Mouse (Mus musculus) CH12.LX (cell line): ENCODE measurements around the gene Tmem139. TPM values are rescaled to one million over a fixed set of nuclear protein-coding genes. Genes with fewer than 3 reads are reported as not detected.

Experiments used
- DNase-seq: peaks from one replicate; pipeline ENCODE4 v3.0.0-alpha.2; 2013; ENCODE audit errors: extremely low read depth
- H3K27ac ChIP-seq: 2 replicates; pipeline ENCODE4 v1.5.1; 2012; ENCODE audit warnings: low read depth, mild to moderate bottlenecking, control low read depth, moderate library complexity; ENCODE audit not compliant: insufficient read depth
- H3K27me3 ChIP-seq: replicated peaks from 2 replicates; pipeline ENCODE3; 2012; ENCODE audit warnings: inconsistent platforms
- H3K36me3 ChIP-seq, 2 experiments: replicated peaks in 1 of 2; 2 replicates each; pipeline versions ENCODE3 to v1.6.1; 2012; ENCODE audit warnings: inconsistent platforms in 1 of 2, low read length in 1 of 2, mild to moderate bottlenecking in 1 of 2, mixed read lengths in 1 of 2, moderate library complexity in 1 of 2; ENCODE audit not compliant: control insufficient read depth in 1 of 2, insufficient read depth in 1 of 2
- H3K4me1 ChIP-seq, 2 experiments: 2 replicates each; pipeline ENCODE4 v1.6.1; 2012; ENCODE audit warnings: inconsistent platforms in 1 of 2, moderate library complexity in 1 of 2; ENCODE audit not compliant: insufficient read depth in 2 of 2, control insufficient read depth in 1 of 2
- H3K4me2 ChIP-seq: 2 replicates; pipeline ENCODE4 v1.6.1; 2012; ENCODE audit warnings: low read depth, mild to moderate bottlenecking, control low read depth; ENCODE audit not compliant: poor library complexity, insufficient read depth, severe bottlenecking
- H3K4me3 ChIP-seq, 3 experiments: fragments of 150-350 bp in 1 of 3; sonication (generic) in 1 of 3; replicated peaks in 1 of 3; 2 replicates each; pipeline versions ENCODE3 to v1.5.1; 2011 to 2012; ENCODE audit warnings: low read depth in 2 of 3, low read length in 2 of 3, mild to moderate bottlenecking in 2 of 3, moderate library complexity in 2 of 3, control low read depth in 1 of 3, improper control_type of control experiment in 1 of 3, inconsistent platforms in 1 of 3, mixed read lengths in 1 of 3; ENCODE audit not compliant: poor library complexity in 1 of 3
- H3K79me2 ChIP-seq: replicated peaks from 2 replicates; pipeline ENCODE4 v1.6.1; 2012; ENCODE audit warnings: mild to moderate bottlenecking, moderate library complexity; ENCODE audit not compliant: control insufficient read depth, poor library complexity, insufficient read depth, severe bottlenecking; ENCODE audit errors: extremely low read depth
- H3K9ac ChIP-seq: 2 replicates; pipeline ENCODE4 v1.6.1; 2012; ENCODE audit warnings: low read depth, mild to moderate bottlenecking, control low read depth, moderate library complexity; ENCODE audit not compliant: insufficient read depth
- H3K9me3 ChIP-seq: replicated peaks from 2 replicates; pipeline ENCODE3; 2012; ENCODE audit warnings: low read length, inconsistent platforms, mixed read lengths
- BHLHE40 ChIP-seq: IDR thresholded peaks from 2 replicates; pipeline ENCODE4 v1.6.1; 2011; ENCODE audit warnings: mild to moderate bottlenecking, low read depth, low read length, improper control_type of control experiment
- CHD1 ChIP-seq: IDR thresholded peaks from 2 replicates; pipeline ENCODE4 v1.6.1; 2012; ENCODE audit warnings: low read depth, low read length, improper control_type of control experiment, inconsistent platforms
- CHD2 ChIP-seq: IDR thresholded peaks from 2 replicates; pipeline ENCODE4 v1.6.1; 2011; ENCODE audit warnings: low read length, improper control_type of control experiment
- CTCF ChIP-seq, 2 experiments: IDR thresholded peaks in 1 of 2; conservative IDR thresholded peaks in 1 of 2; 2 replicates each; pipeline ENCODE4 v1.5.1; 2011 to 2012; ENCODE audit warnings: low read depth in 2 of 2, low read length in 2 of 2, improper control_type of control experiment in 1 of 2, inconsistent platforms in 1 of 2, mild to moderate bottlenecking in 1 of 2, moderate library complexity in 1 of 2
- ELF1 ChIP-seq: IDR thresholded peaks from 2 replicates; pipeline ENCODE4 v1.6.1; 2014; ENCODE audit warnings: low read depth, mild to moderate bottlenecking, inconsistent platforms, low read length, improper control_type of control experiment
- EP300 ChIP-seq: IDR thresholded peaks from 2 replicates; pipeline ENCODE4 v1.6.1; 2011; ENCODE audit warnings: low read length, improper control_type of control experiment
- HCFC1 ChIP-seq: IDR thresholded peaks from 2 replicates; pipeline ENCODE4 v1.6.1; 2012; ENCODE audit warnings: low read depth, mild to moderate bottlenecking, inconsistent platforms, low read length, improper control_type of control experiment
- KAT2A ChIP-seq: IDR thresholded peaks from 2 replicates; pipeline ENCODE4 v1.6.1; 2012; ENCODE audit warnings: low read length, improper control_type of control experiment, inconsistent platforms; ENCODE audit not compliant: insufficient replicate concordance
- MAFK ChIP-seq: IDR thresholded peaks from 2 replicates; pipeline ENCODE4 v1.6.1; 2011; ENCODE audit warnings: low read length, improper control_type of control experiment; ENCODE audit not compliant: insufficient replicate concordance
- MAX ChIP-seq: IDR thresholded peaks from 2 replicates; pipeline ENCODE4 v1.6.1; 2011; ENCODE audit warnings: low read length, improper control_type of control experiment
- MAZ ChIP-seq: IDR thresholded peaks from 2 replicates; pipeline ENCODE4 v1.6.1; 2012; ENCODE audit warnings: low read depth, mild to moderate bottlenecking, inconsistent platforms, low read length, improper control_type of control experiment, moderate library complexity
- MEF2A ChIP-seq: IDR thresholded peaks from 2 replicates; pipeline ENCODE4 v1.6.1; 2014; ENCODE audit warnings: low read depth, mild to moderate bottlenecking, inconsistent platforms, low read length, improper control_type of control experiment, borderline replicate concordance
- MXI1 ChIP-seq: IDR thresholded peaks from 2 replicates; pipeline ENCODE4 v1.6.1; 2011; ENCODE audit warnings: mild to moderate bottlenecking, low read depth, low read length, improper control_type of control experiment
- MYC ChIP-seq: IDR thresholded peaks from 2 replicates; pipeline ENCODE4 v1.6.1; 2011; ENCODE audit warnings: low read depth, mild to moderate bottlenecking, improper control_type of control experiment, low read length
- NELFE ChIP-seq: IDR thresholded peaks from 2 replicates; pipeline ENCODE4 v1.6.1; 2011; ENCODE audit warnings: low read depth, low read length, improper control_type of control experiment
- NRF1 ChIP-seq: IDR thresholded peaks from 2 replicates; pipeline ENCODE4 v1.6.1; 2014; ENCODE audit warnings: low read depth, mild to moderate bottlenecking, inconsistent platforms, low read length, improper control_type of control experiment, moderate library complexity
- PAX5 ChIP-seq: IDR thresholded peaks from 2 replicates; pipeline ENCODE4 v1.6.1; 2012; ENCODE audit warnings: low read length, inconsistent platforms, mixed read lengths
- POLR2AphosphoS2 ChIP-seq: IDR thresholded peaks from 2 replicates; pipeline ENCODE4 v1.6.1; 2011; ENCODE audit warnings: low read depth, low read length, improper control_type of control experiment
- RAD21 ChIP-seq: IDR thresholded peaks from 2 replicates; pipeline ENCODE4 v1.6.1; 2011; ENCODE audit warnings: low read depth, mild to moderate bottlenecking, low read length, improper control_type of control experiment, moderate library complexity
- RCOR1 ChIP-seq: conservative IDR thresholded peaks from 2 replicates; pipeline ENCODE4 v1.6.1; 2012; ENCODE audit warnings: low read depth, mild to moderate bottlenecking, inconsistent platforms, low read length, improper control_type of control experiment
- SMC3 ChIP-seq: IDR thresholded peaks from 2 replicates; pipeline ENCODE4 v1.6.1; 2011; ENCODE audit warnings: low read depth, low read length, improper control_type of control experiment
- TBP ChIP-seq: conservative IDR thresholded peaks from 2 replicates; pipeline ENCODE4 v1.6.1; 2011; ENCODE audit warnings: low read depth, low read length, improper control_type of control experiment
- TCF12 ChIP-seq: IDR thresholded peaks from 2 replicates; pipeline ENCODE4 v1.6.1; 2014; ENCODE audit warnings: low read depth, mild to moderate bottlenecking, inconsistent platforms, low read length, improper control_type of control experiment
- UBTF ChIP-seq: IDR thresholded peaks from 2 replicates; pipeline ENCODE4 v1.6.1; 2012; ENCODE audit warnings: low read depth, mild to moderate bottlenecking, inconsistent platforms, low read length, improper control_type of control experiment, moderate library complexity
- USF1 ChIP-seq: IDR thresholded peaks from 2 replicates; pipeline ENCODE4 v1.6.1; 2014; ENCODE audit warnings: low read depth, mild to moderate bottlenecking, inconsistent platforms, low read length, improper control_type of control experiment
- USF2 ChIP-seq: conservative IDR thresholded peaks from 2 replicates; pipeline ENCODE4 v1.6.1; 2011; ENCODE audit warnings: low read depth, low read length, improper control_type of control experiment
- ZC3H11A ChIP-seq: IDR thresholded peaks from 2 replicates; pipeline ENCODE4 v1.6.1; 2012; ENCODE audit warnings: low read depth, mild to moderate bottlenecking, inconsistent platforms, low read length, improper control_type of control experiment
- ZMIZ1 ChIP-seq: IDR thresholded peaks from 2 replicates; pipeline ENCODE4 v1.6.1; 2012; ENCODE audit warnings: low read depth, mild to moderate bottlenecking, inconsistent platforms, low read length, improper control_type of control experiment
- ZNF384 ChIP-seq: IDR thresholded peaks from 2 replicates; pipeline ENCODE4 v1.6.1; 2012; ENCODE audit warnings: low read depth, low read length, improper control_type of control experiment, inconsistent platforms
- dilution Hi-C: fragments of 300-500 bp; cut with MboI; formaldehyde crosslinking; loops from 2 replicates; pipeline ENCODE4 v1.14.3; 2020; ENCODE audit warnings: low sequenced_read_pairs; ENCODE audit not compliant: extremely low pct_unique_long_range_greater_than_20kb, extremely low pct_ligation_motif_present
- in situ Hi-C: fragments of 300-500 bp; cut with MboI; formaldehyde crosslinking; loops from 3 replicates; pipeline ENCODE4 v1.14.3; 2019; ENCODE audit warnings: low sequenced_read_pairs, low pct_ligation_motif_present, low pct_unique_long_range_greater_than_20kb, mixed read lengths
- polyA plus RNA-seq: library from polyadenylated mRNA; unstranded; fragments of >175 nt; gene quantifications from 2 replicates; pipeline ENCODE4 v1.2.1, GENCODE M21; 2012; ENCODE audit warnings: low read depth; ENCODE audit not compliant: insufficient read length
- total RNA-seq, 2 experiments: library from RNA; depleted of rRNA; stranded (reverse); fragments of 300-350 nt in 1 of 2; fragments of >200 nt in 1 of 2; gene quantifications; 2 replicates each; pipeline ENCODE4 v1.2.3; 2012 to 2014

Tmem139 gene
- total and polyA plus RNA-seq, 3 experiments, result 0.20 TPM; not detected in 2

DNA sequence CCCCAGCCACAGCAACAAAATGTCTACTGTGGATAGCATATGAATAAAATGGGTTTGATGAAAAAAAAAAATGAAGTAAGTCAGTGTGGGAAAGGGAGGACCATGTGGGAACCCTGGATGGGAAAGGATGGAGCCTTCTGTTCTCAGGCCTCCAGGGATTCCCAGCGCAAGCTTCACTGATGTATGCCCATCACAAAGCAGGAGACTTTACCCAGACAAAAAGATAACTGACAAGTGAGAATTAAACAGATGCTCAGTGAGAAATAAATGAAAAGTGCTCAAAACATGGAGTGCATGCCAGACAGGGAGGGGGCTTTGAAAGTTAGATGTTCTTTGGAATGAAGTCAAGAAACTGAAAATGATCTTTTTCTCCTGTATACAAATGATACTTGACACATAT is 13.8 kb upstream of the Tmem139 start:
- no peaks in the 10 kb centered on the region for H3K4me1 ChIP-seq

DNA sequence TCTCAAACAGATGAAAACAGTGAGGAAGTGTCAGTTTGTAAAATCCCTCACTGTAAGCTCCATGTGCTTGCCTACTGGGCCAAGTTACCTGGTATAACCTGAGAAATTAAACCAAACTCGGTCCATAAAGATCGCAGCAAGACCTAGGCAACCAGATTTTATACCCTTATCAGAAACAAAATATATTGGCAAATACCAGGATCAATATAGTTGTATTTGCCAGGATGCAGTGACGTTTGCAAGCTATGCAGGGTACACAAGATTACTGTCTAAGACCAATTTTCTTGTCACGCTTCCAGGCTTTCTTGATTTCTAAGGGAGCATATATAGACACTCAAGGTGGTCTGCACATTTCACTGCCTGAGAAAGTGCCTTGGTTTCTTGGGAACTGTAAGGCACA is 10.0 kb upstream of the Tmem139 start:
- dilution Hi-C loops (no loop called here), in situ Hi-C loops (no loop called here)
- Histone ChIP-seq H3K36me3 (no peaks in the 10 kb centered on the region), H3K79me2 (no peaks in the 10 kb centered on the region), H3K27me3 (no peaks in the 10 kb centered on the region), H3K9me3 (no peaks in the 10 kb centered on the region), H3K4me1 (no peaks in the 10 kb centered on the region), H3K27ac (no peak overlapping the region), H3K4me3 (no peak overlapping the region), H3K4me2 (no peak overlapping the region), H3K9ac (no peak overlapping the region)
- TF ChIP-seq KAT2A (no peak), MAFK (no peak), ZNF384 (no peak), UBTF (no peak), USF1 (no peak), NELFE (no peak), CTCF (conservative IDR thresholded peaks at IDR 0.05 in 1 of 2, IDR thresholded peaks at IDR 0.05 in 1 of 2; ENCODE audit: low read depth in 2 of 2, low read length in 2 of 2) (no peak), MEF2A (no peak), CHD2 (no peak), MXI1 (no peak), BHLHE40 (no peak), MYC (no peak), MAX (no peak), PAX5 (no peak), ZC3H11A (no peak), MAZ (no peak), NRF1 (no peak), CHD1 (no peak), ZMIZ1 (no peak), USF2 (no peak)
- DNase-seq, result no peak

More for the DNA sequence above, 13.8 kb upstream of the Tmem139 start:
- in situ Hi-C loops (loop anchor here (25.0 kb wide), 1 partner anchor 339 kb away; the partner anchor contains the start of gene Tcaf3), dilution Hi-C loops (no loop called here)
- Histone ChIP-seq H3K9me3 (no peaks in the 10 kb centered on the region), H3K4me2 (no peak overlapping the region), H3K79me2 (no peaks in the 10 kb centered on the region), H3K4me3 (no peak overlapping the region), H3K9ac (no peak overlapping the region), H3K36me3 (no peaks in the 10 kb centered on the region), H3K27me3 (no peaks in the 10 kb centered on the region), H3K27ac (no peak overlapping the region)
- no peak for DNase-seq
- TF ChIP-seq TBP, result no peak
- no peak for TF ChIP-seq RAD21
- TF ChIP-seq CHD1, result no peak
- TF ChIP-seq POLR2AphosphoS2, result no peak
- TF ChIP-seq EP300, result no peak
- TF ChIP-seq MEF2A, result no peak
- no peak for TF ChIP-seq PAX5
- TF ChIP-seq TCF12, result no peak
- TF ChIP-seq RCOR1, result no peak
- TF ChIP-seq USF2, result no peak
- no peak for TF ChIP-seq MAFK
- TF ChIP-seq MXI1, result no peak
- TF ChIP-seq CTCF (conservative IDR thresholded peaks at IDR 0.05 in 1 of 2, IDR thresholded peaks at IDR 0.05 in 1 of 2; ENCODE audit: low read depth in 2 of 2, low read length in 2 of 2), result no peak
- TF ChIP-seq BHLHE40, result no peak
- no peak for TF ChIP-seq CHD2
- TF ChIP-seq HCFC1, result no peak
- no peak for TF ChIP-seq SMC3
- no peak for TF ChIP-seq ELF1
- TF ChIP-seq USF1, result no peak
- TF ChIP-seq MAZ, result no peak
